Mouse (Mus musculus) A20 (cell line): ENCODE measurements at regions not wholly inside any gene's neighbourhood (a gene's known extent, or its start where the extent isn't known, plus 50 kb on each side); places are given as distances from the start of the nearest gene placed in this dataset.

Source experiments
- DNase-seq: peaks from one replicate; pipeline ENCODE4 v3.0.0-alpha.2; 2011; ENCODE audit warnings: low read depth, low spot score

- DNase-seq: no peak
These were observed 174.8 kb upstream of the Nr4a3 start for GRCm38 (mm10) chr4:47870010-47870637.

GRCm38 (mm10) chr4:47870638-47871019 is 174.3 kb upstream of the Nr4a3 start:
- DNase-seq: no peak

GRCm38 (mm10) chr4:47881560-47881959 is 163.4 kb upstream of the Nr4a3 start:
- DNase-seq: no peak

- DNase-seq: no peak
These were observed 162.9 kb upstream of the Nr4a3 start for GRCm38 (mm10) chr4:47882076-47882475.

GRCm38 (mm10) chr4:47899579-47899978 is 145.4 kb upstream of the Nr4a3 start:
- DNase-seq: no peak

- no peak for DNase-seq
These were observed 142.2 kb upstream of the Nr4a3 start for GRCm38 (mm10) chr4:47902749-47903148.

- DNase-seq: peak; percentile 21
These were observed 132.7 kb upstream of the Nr4a3 start for GRCm38 (mm10) chr4:47912259-47912658.

GRCm38 (mm10) chr4:47919576-47919975 is 125.4 kb upstream of the Nr4a3 start:
- no peak for DNase-seq

- DNase-seq: no peak
These were observed 113.5 kb upstream of the Nr4a3 start for GRCm38 (mm10) chr4:47931464-47931863.

GRCm38 (mm10) chr4:47933526-47933925 is 111.4 kb upstream of the Nr4a3 start:
- no peak for DNase-seq

- DNase-seq: no peak
These were observed 109.4 kb upstream of the Nr4a3 start for GRCm38 (mm10) chr4:47935547-47935946.

- DNase-seq: no peak
These were observed 108.4 kb upstream of the Nr4a3 start for GRCm38 (mm10) chr4:47936470-47937125.

- no peak for DNase-seq
These were observed 96.9 kb upstream of the Nr4a3 start for GRCm38 (mm10) chr4:47947869-47948573.

- peak; percentile 10 for DNase-seq
These were observed 96.2 kb upstream of the Nr4a3 start for GRCm38 (mm10) chr4:47948789-47949188.

- DNase-seq: no peak
These were observed 90.2 kb upstream of the Nr4a3 start for GRCm38 (mm10) chr4:47954576-47955305.

- DNase-seq: no peak
These were observed 80.3 kb upstream of the Nr4a3 start for GRCm38 (mm10) chr4:47964630-47965029.

GRCm38 (mm10) chr4:47971861-47972260 is 73.1 kb upstream of the Nr4a3 start:
- no peak for DNase-seq

GRCm38 (mm10) chr4:47979579-47980313 is 65.2 kb upstream of the Nr4a3 start:
- no peak for DNase-seq
